Mouse (Mus musculus): ENCODE results near the gene Sftpa1. TPM values are rescaled to one million over a fixed set of nuclear protein-coding genes. Genes with fewer than 3 reads are reported as not detected.

The Sftpa1 gene
- polyA plus RNA-seq, 1 experiment from 2014 or later, result not detected

- Histone ChIP-seq H3K4me3 (no peak overlapping the region), H3K36me3 (no peaks in the 10 kb centered on the region), H3K9ac (no peak overlapping the region), H3K27me3 (replicated peaks) (no peaks in the 10 kb centered on the region), H3K4me1 (no peaks in the 10 kb centered on the region), H3K9me3 (replicated peaks) (no peaks in the 10 kb centered on the region), H3K4me2 (no peak overlapping the region), H3K27ac (no peak overlapping the region)
- WGBS (ENCODE audit: insufficient replicate concordance), result 33% methylated on average over 5 of the region's 5 CpGs
- no peak for ATAC-seq
These were observed 35.7 kb downstream of the Sftpa1 start for GRCm38 (mm10) chr14:41167278-41167677.

- no peak for ATAC-seq
- no peaks in the 10 kb centered on the region for H3K4me1 ChIP-seq
- WGBS (ENCODE audit: insufficient replicate concordance), result 73% methylated on average over 1 of the region's 1 CpGs
These were observed 37.0 kb downstream of the Sftpa1 start for GRCm38 (mm10) chr14:41168567-41168966.

GRCm38 (mm10) chr14:41170514-41170913, 38.9 kb downstream of the Sftpa1 start:
- no peak overlapping the region for H3K27ac ChIP-seq
- H3K27me3 ChIP-seq (replicated peaks), result no peaks in the 10 kb centered on the region
- no peak overlapping the region for H3K9ac ChIP-seq
- H3K4me1 ChIP-seq, result no peaks in the 10 kb centered on the region
- no peaks in the 10 kb centered on the region for H3K36me3 ChIP-seq
- no peak overlapping the region for H3K4me3 ChIP-seq
- no peaks in the 10 kb centered on the region for H3K9me3 ChIP-seq (replicated peaks)
- no peak for ATAC-seq
- no peak overlapping the region for H3K4me2 ChIP-seq
- WGBS (ENCODE audit: insufficient replicate concordance), result 62% methylated on average over 2 of the region's 2 CpGs

More at GRCm38 (mm10) chr14:41168567-41168966, 37.0 kb downstream of the Sftpa1 start:
- Histone ChIP-seq H3K27me3 (replicated peaks) (no peaks in the 10 kb centered on the region), H3K36me3 (no peaks in the 10 kb centered on the region), H3K9me3 (replicated peaks) (no peaks in the 10 kb centered on the region), H3K27ac (no peak overlapping the region), H3K4me3 (no peak overlapping the region), H3K9ac (no peak overlapping the region), H3K4me2 (no peak overlapping the region)

DNA sequence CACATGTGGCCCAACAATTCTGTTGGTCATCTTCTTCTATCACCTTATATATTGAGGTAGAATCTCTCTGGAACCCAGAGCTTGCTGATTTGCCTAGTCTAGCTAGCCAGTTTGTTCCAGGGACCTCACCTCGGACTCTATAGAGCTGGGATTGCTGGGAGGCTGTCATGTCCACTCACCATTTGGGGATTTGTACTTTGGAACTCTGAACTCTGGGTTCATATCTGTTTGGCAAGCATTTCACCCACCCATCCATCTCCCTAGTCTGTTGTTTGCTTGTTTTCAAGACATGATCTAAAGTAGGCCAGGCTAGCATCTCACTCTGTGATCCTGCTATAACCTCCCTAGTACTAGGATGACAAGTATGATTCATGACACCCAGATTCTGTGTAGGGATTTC, 43.2 kb downstream of the Sftpa1 start:
- Histone ChIP-seq H3K27ac (no peak overlapping the region), H3K9ac (no peak overlapping the region), H3K4me1 (no peaks in the 10 kb centered on the region), H3K9me3 (replicated peaks) (no peaks in the 10 kb centered on the region), H3K36me3 (no peaks in the 10 kb centered on the region), H3K4me3 (no peak overlapping the region), H3K27me3 (replicated peaks) (no peaks in the 10 kb centered on the region), H3K4me2 (no peak overlapping the region)
- WGBS (ENCODE audit: insufficient replicate concordance), result 32% methylated on average over 1 of the region's 1 CpGs
- no peak for ATAC-seq

GRCm38 (mm10) chr14:41185059-41185821, 53.7 kb downstream of the Sftpa1 start, which contains the start of gene Sftpd:
Gene Sftpd (minus strand): TSS chr14:41185149.
- Histone ChIP-seq H3K4me2 (no peak within 1 kb of the TSS), H3K9ac (no peak within 1 kb of the TSS), H3K36me3 (no peaks in the 10 kb centered on the region), H3K27ac (no peak within 1 kb of the TSS), H3K4me3 (no peak within 1 kb of the TSS), H3K9me3 (replicated peaks) (no peaks in the 10 kb centered on the region), H3K27me3 (replicated peaks) (no peaks in the 10 kb centered on the region), H3K4me1 (no peaks in the 10 kb centered on the region)
- ATAC-seq, result no peak
- 63% methylated on average over 4 of the region's 4 CpGs for WGBS (ENCODE audit: insufficient replicate concordance)

Other genes with a start within 250 kb of the Sftpa1 start
- 0.16 and 0.20 TPM in 2 replicates for gene Sh2d4b, start 238.5 kb upstream of the Sftpa1 start, polyA plus RNA-seq (2016; fragmentation: Nextera tagmentation; extraction: Ambion mirVana)
- gene Tspan14, start 165.0 kb upstream of the Sftpa1 start, polyA plus RNA-seq (2016; fragmentation: Nextera tagmentation; extraction: Ambion mirVana), result 44.5 and 44.6 TPM in 2 replicates
- 77.7 and 79.0 TPM in 2 replicates for gene Fam213a, start 118.0 kb upstream of the Sftpa1 start, polyA plus RNA-seq (2016; fragmentation: Nextera tagmentation; extraction: Ambion mirVana)
- gene Dydc2, start 62.6 kb upstream of the Sftpa1 start, polyA plus RNA-seq (2016; fragmentation: Nextera tagmentation; extraction: Ambion mirVana), result not detected in 2 replicates
- gene Dydc1, start 58.9 kb upstream of the Sftpa1 start, polyA plus RNA-seq (2016; fragmentation: Nextera tagmentation; extraction: Ambion mirVana), result not detected in 2 replicates
- gene Mat1a, start 26.7 kb upstream of the Sftpa1 start, polyA plus RNA-seq (2016; fragmentation: Nextera tagmentation; extraction: Ambion mirVana), result 0.54 and 0.55 TPM in 2 replicates
- 9.2 and 9.9 TPM in 2 replicates for gene Mbl1, start 19.7 kb downstream of the Sftpa1 start, polyA plus RNA-seq (2016; fragmentation: Nextera tagmentation; extraction: Ambion mirVana)
- gene Sftpd, start 53.4 kb downstream of the Sftpa1 start, polyA plus RNA-seq (2016; fragmentation: Nextera tagmentation; extraction: Ambion mirVana), result 0.17 TPM in 1 of 2 replicates, not detected in the other
- not detected in 2 replicates for gene Gm2832, start 147.0 kb downstream of the Sftpa1 start, polyA plus RNA-seq (2016; fragmentation: Nextera tagmentation; extraction: Ambion mirVana)
- not detected in 2 replicates for gene Gm5798, start 216.8 kb downstream of the Sftpa1 start, polyA plus RNA-seq (2016; fragmentation: Nextera tagmentation; extraction: Ambion mirVana)